Mouse (Mus musculus) erythroblast, embryonic 14.5 days (primary cell): Measurements from ENCODE around the gene Aldh16a1.

Experiments
- GATA1 ChIP-seq: IDR thresholded peaks from 2 replicates; pipeline ENCODE4 v1.6.1; 2012; ENCODE audit warnings: low read length, inconsistent platforms, mixed read lengths
- TAL1 ChIP-seq: IDR thresholded peaks from 3 replicates; pipeline ENCODE4 v1.6.1; 2012; ENCODE audit warnings: low read length, inconsistent platforms, mixed read lengths

DNA sequence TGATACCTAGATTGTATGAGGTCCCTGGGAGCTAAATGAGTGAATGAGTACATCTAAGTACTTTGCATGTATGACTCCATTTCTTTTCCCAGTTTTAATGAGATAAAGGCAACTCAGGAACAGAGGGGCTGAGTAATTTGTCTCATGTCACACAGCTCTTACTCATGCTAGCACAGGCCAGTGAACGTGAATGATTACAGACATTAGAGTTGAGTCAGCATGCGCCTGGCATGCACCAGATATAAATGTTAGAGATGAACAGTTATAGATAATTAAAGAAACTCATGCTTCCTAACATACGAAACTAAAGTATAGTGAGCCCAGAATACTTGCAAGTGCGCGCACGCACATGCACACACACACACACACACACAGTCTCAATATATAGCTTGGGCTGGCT is 35.8 kb upstream of the Aldh16a1 start:
- TF ChIP-seq GATA1: no peak
- no peak for TF ChIP-seq TAL1
